In genomic region chr15:11753216-11753615, GRCm38 (mm10) we compare ENCODE assay signal across 10 mouse cellular contexts.
DNase-seq lines count a peak whose midpoint lies in the region; ATAC-seq and TF ChIP-seq lines count a peak whose summit lies in the region.
"Had no signal": no experiment of that assay in that cellular context is flagged by ENCODE, and none has a peak within 500 bp of the region (broad histone marks: within the 10 kb centered on the region; RNA-seq: fewer than 3 reads in every experiment).

No protein-coding gene starts in this region.

- 35% methylated on average over 3 of the region's 3 CpGs for WGBS in forebrain, embryonic 10.5 days
- WGBS in forebrain, embryonic 11.5 days, result 25% methylated on average over 3 of the region's 3 CpGs
- WGBS in kidney, adult 2 months, result 20% methylated on average over 3 of the region's 3 CpGs

- no peaks in the 10 kb centered on the region for H3K27me3 ChIP-seq in forebrain, embryonic 10.5 days (ENCODE audit: poor library complexity, severe bottlenecking)
- H3K27me3 ChIP-seq in forebrain, embryonic 11.5 days (ENCODE audit: control insufficient read depth, insufficient read depth, low read length), result no peaks in the 10 kb centered on the region
- H3K27me3 ChIP-seq in kidney, adult 2 months (replicated peaks; ENCODE audit: control insufficient read depth, insufficient read depth, low read length), result no peaks in the 10 kb centered on the region

- TF ChIP-seq POLR2A in kidney, adult 2 months (IDR thresholded peaks at IDR 0.05; ENCODE audit: low read depth, low read length), result no peak

- peak; percentile 93 for TF ChIP-seq CTCF in kidney, adult 2 months (conservative IDR thresholded peaks at IDR 0.05; ENCODE audit: insufficient read depth, insufficient read length, low read depth, low read length)

- no peaks in the 10 kb centered on the region for H3K36me3 ChIP-seq in forebrain, embryonic 10.5 days (replicated peaks)
- no peaks in the 10 kb centered on the region for H3K36me3 ChIP-seq in forebrain, embryonic 11.5 days (ENCODE audit: control insufficient read depth, insufficient read depth, low read length)
- no peaks in the 10 kb centered on the region for H3K36me3 ChIP-seq in kidney, adult 2 months (ENCODE audit: control insufficient read depth, insufficient read depth, low read length)

- ATAC-seq in forebrain, embryonic 11.5 days (replicated peaks; ENCODE audit: low FRiP score), result no peak
- peak; percentile 95 for ATAC-seq in frontal cortex, adult (ENCODE audit: low TSS enrichment)

- no peak overlapping the region for H3K27ac ChIP-seq in forebrain, embryonic 10.5 days
- H3K27ac ChIP-seq in forebrain, embryonic 11.5 days (ENCODE audit: low read depth, low read length), result no peak overlapping the region
- no peak overlapping the region for H3K27ac ChIP-seq in kidney, adult 2 months (ENCODE audit: insufficient read depth, low read depth, low read length)

- H3K4me1 ChIP-seq in forebrain, embryonic 10.5 days, result no peaks in the 10 kb centered on the region
- no peaks in the 10 kb centered on the region for H3K4me1 ChIP-seq in forebrain, embryonic 11.5 days (replicated peaks; ENCODE audit: control insufficient read depth, insufficient read depth, low read length)
- no peaks in the 10 kb centered on the region for H3K4me1 ChIP-seq in kidney, adult 2 months (ENCODE audit: control insufficient read depth, insufficient read depth, low read length)

- intact Hi-C loops in left cerebral cortex, postnatal 25 days (cut with DNase I), result loop anchor here (1.0 to 5.0 kb wide), 4 partner anchors 154 to 346 kb away; partner anchors contain the start of gene Npr3

- no peaks in the 10 kb centered on the region for H3K9me3 ChIP-seq in forebrain, embryonic 10.5 days
- H3K9me3 ChIP-seq in forebrain, embryonic 11.5 days (ENCODE audit: control insufficient read depth, low read length), result no peaks in the 10 kb centered on the region

- no peak overlapping the region for H3K4me2 ChIP-seq in forebrain, embryonic 11.5 days (ENCODE audit: low read depth, low read length, severe bottlenecking)

- H3K4me3 ChIP-seq in forebrain, embryonic 10.5 days, result no peak overlapping the region
- no peak overlapping the region for H3K4me3 ChIP-seq in forebrain, embryonic 11.5 days (ENCODE audit: low read depth, low read length)
- H3K4me3 ChIP-seq in kidney, adult 2 months (ENCODE audit: insufficient read depth, low read depth, low read length), result no peak overlapping the region
- H3K4me3 ChIP-seq: erythroblast, embryonic 14.5 days; myocyte had no signal

- DNase-seq in forebrain, embryonic 10.5 days (ENCODE audit: extremely low spot score, low spot score), result peak; percentile 21
- no peak for DNase-seq in forebrain, embryonic 11.5 days (ENCODE audit: low spot score)
- peak; percentile 45 for DNase-seq in ZHBTc4 (ENCODE audit: low read depth, low spot score)
- peak; percentile 58 for DNase-seq in kidney, adult 2 months
- DNase-seq in left cerebral cortex, postnatal 25 days (ENCODE audit: low spot score in 2 of 2), result peak; percentile 57 to 78
- peak; percentile 19 for DNase-seq in retina, postnatal 7 days (ENCODE audit: low read depth, low spot score)
- DNase-seq in urinary bladder, postnatal 25 days (ENCODE audit: low spot score), result no peak

- H3K9ac ChIP-seq in forebrain, embryonic 11.5 days (ENCODE audit: low read length), result no peak overlapping the region

Comparison
In these comparisons a context has a peak if more than half of its experiments do, and no peak if none do; other contexts are left out.
1. DNase-seq: peak in forebrain, embryonic 10.5 days (single experiment), ZHBTc4 (single experiment), kidney, adult 2 months (single experiment), left cerebral cortex, postnatal 25 days (2 of 2) and retina, postnatal 7 days (single experiment); none in forebrain, embryonic 11.5 days (single experiment) and urinary bladder, postnatal 25 days (single experiment).